Mouse (Mus musculus): ENCODE data around the gene Arpc1a.

The Arpc1a gene

GRCm38 (mm10) chr5:145140611-145141010 is 57.0 kb downstream of the Arpc1a start:
- peak in 1 of 2 experiments; percentile 28 for DNase-seq

- DNase-seq, result peak; percentile 65 to 76
Measured at GRCm38 (mm10) chr5:145147748-145148147, 64.1 kb downstream of the Arpc1a start.

GRCm38 (mm10) chr5:145149294-145149693 is 65.7 kb downstream of the Arpc1a start:
- DNase-seq, result no peak

DNA sequence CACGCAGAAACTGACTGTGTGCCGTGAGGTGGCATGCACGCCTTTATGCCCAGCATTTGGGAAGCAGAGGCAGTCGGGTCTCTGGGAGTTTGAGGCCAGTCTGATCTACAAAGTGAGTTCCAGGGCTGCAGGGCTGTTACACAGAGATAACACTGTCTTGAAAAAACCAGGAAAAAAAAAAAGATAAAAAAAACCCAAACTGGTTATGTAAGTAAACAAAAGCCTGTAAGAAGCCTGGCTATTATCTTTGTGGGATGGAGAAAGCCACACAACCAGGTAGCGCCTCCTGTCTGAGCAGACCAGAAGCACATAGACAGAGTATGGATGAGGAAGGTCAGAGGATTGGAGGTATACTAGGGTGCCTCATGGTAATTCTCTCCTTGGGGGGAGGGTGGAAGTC is 69.1 kb downstream of the Arpc1a start:
- no peak for DNase-seq
